Comparison of ENCODE assay signal across 8 mouse cellular contexts in the genomic region with DNA sequence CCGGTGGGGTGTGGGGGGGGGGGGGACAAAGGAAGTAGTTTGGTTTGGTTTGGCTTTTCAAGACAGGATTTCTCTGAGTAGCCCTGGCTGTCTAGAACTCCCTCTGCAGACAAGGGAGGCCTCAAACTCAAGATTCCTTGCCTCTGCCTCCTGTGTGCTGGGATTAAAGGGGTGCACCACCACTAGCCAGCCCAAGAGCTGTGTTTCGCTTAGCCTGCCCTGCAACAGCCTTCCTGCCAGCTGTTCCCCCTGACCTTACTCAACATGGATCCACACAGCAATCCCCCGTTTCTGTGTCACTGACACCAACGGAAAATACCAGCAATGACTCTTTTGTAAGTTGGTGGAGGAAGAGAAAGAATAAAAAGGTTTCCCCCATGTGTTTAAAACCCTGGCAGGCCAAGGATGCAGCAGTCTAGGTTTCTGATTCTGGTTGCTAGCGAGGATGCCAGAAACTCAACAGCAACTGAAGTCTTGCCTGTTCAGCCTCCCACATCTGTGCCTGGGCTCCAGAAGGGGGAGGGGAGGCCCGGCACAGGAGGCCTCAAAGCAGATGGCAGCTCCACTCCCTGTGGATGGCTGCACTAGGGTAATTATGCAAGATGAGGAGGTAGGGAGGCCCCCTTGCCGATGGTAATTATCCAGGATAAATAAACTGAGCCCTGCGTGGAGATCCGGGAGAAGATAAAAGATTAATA.
DNase-seq lines count a peak whose midpoint lies in the region; ATAC-seq lines count a peak whose summit lies in the region.
"Had no signal": no experiment of that assay in that cellular context is flagged by ENCODE, and none has a peak within 500 bp of the region (broad histone marks: within the 10 kb centered on the region; RNA-seq: fewer than 3 reads in every experiment).

No protein-coding gene starts in this region.

- H3K36me3 ChIP-seq in embryonic facial prominence, embryonic 10.5 days (replicated peaks) = no peaks in the 10 kb centered on the region
- no peaks in the 10 kb centered on the region for H3K36me3 ChIP-seq in neural tube, embryonic 14.5 days (ENCODE audit: control insufficient read depth, insufficient read depth, low read length)

- intact Hi-C loops in heart, postnatal 10 days (cut with DNase I) = no loop called here

- no peak overlapping the region for H3K9ac ChIP-seq in neural tube, embryonic 14.5 days (replicated peaks; ENCODE audit: low read depth, low read length)

- 29% methylated on average over 9 of the region's 9 CpGs for WGBS in embryonic facial prominence, embryonic 10.5 days
- 25% methylated on average over 9 of the region's 9 CpGs for WGBS in neural tube, embryonic 14.5 days

- H3K4me1 ChIP-seq in embryonic facial prominence, embryonic 10.5 days = peaks cover 18% of the 10 kb centered on the region
- H3K4me1 ChIP-seq in neural tube, embryonic 14.5 days (ENCODE audit: control insufficient read depth, insufficient read depth, low read length) = peaks cover 5% of the 10 kb centered on the region

- ATAC-seq in neural tube, embryonic 14.5 days (ENCODE audit: low read depth) = peak; percentile 94

- H3K4me3 ChIP-seq in embryonic facial prominence, embryonic 10.5 days = no peak overlapping the region
- H3K4me3 ChIP-seq in neural tube, embryonic 14.5 days (ENCODE audit: low read depth, low read length) = no peak overlapping the region
- H3K4me3 ChIP-seq: erythroblast, embryonic 14.5 days had no signal

- no peaks in the 10 kb centered on the region for H3K9me3 ChIP-seq in embryonic facial prominence, embryonic 10.5 days
- H3K9me3 ChIP-seq in neural tube, embryonic 14.5 days (ENCODE audit: control insufficient read depth, low read length) = no peaks in the 10 kb centered on the region

- DNase-seq in embryonic facial prominence, embryonic 10.5 days (ENCODE audit: low spot score) = peak; percentile 82
- DNase-seq in forelimb bud, embryonic 11.5 days (ENCODE audit: low read depth, low spot score) = peak; percentile 51
- DNase-seq in left cerebral cortex, adult 18-20 months (ENCODE audit: low spot score in 2 of 2) = peak; percentile 52 to 55
- no peak for DNase-seq in ovary, postnatal 36 days (ENCODE audit: low spot score)
- no peak for DNase-seq in heart, postnatal 10 days
- DNase-seq in kidney, adult 9 months = no peak

- no peaks in the 10 kb centered on the region for H3K27me3 ChIP-seq in embryonic facial prominence, embryonic 10.5 days (replicated peaks; ENCODE audit: low read depth, poor library complexity, severe bottlenecking)
- no peaks in the 10 kb centered on the region for H3K27me3 ChIP-seq in neural tube, embryonic 14.5 days (ENCODE audit: control insufficient read depth, insufficient read depth, low read length)

- H3K27ac ChIP-seq in embryonic facial prominence, embryonic 10.5 days (replicated peaks) = peak overlapping the region; percentile 78
- H3K27ac ChIP-seq in neural tube, embryonic 14.5 days (ENCODE audit: low read depth, low read length) = no peak overlapping the region

- no peak overlapping the region for H3K4me2 ChIP-seq in neural tube, embryonic 14.5 days (ENCODE audit: low read depth, low read length)

Comparison
In these comparisons a context has a peak if more than half of its experiments do, and no peak if none do; other contexts are left out.
1. DNase-seq: peak in embryonic facial prominence, embryonic 10.5 days (single experiment), forelimb bud, embryonic 11.5 days (single experiment) and left cerebral cortex, adult 18-20 months (2 of 2); none in ovary, postnatal 36 days (single experiment), heart, postnatal 10 days (0 of 2) and kidney, adult 9 months (single experiment).